Mouse (Mus musculus) lung, postnatal 0 days (tissue): ENCODE data around the gene Cux1. TPM values are rescaled to one million over a fixed set of nuclear protein-coding genes. Genes with fewer than 3 reads are reported as not detected.
"Not testable (repeated sequence)": the region's sequence is repeated elsewhere in the genome, so short reads cannot be mapped to it uniquely, and the experiment has no call there.

ENCODE experiments used
- ATAC-seq: fragments of 200-750 bp; cut with Nextera tagmentation; 2 replicates; pipeline ENCODE4 v1.8.0; 2017; ENCODE audit warnings: moderate library complexity
- DNase-seq: peaks from one replicate; pipeline ENCODE4 v3.0.0-alpha.2; 2016; ENCODE audit warnings: low spot score
- H3K27ac ChIP-seq: fragments of 300-500 bp; sonication (generic); 2 replicates; pipeline ENCODE4 v1.5.1; 2014; ENCODE audit warnings: antibody characterized with exemption, mild to moderate bottlenecking, low read length, mixed read lengths
- H3K27me3 ChIP-seq: fragments of 300-500 bp; sonication (generic); replicated peaks from 2 replicates; pipeline ENCODE4 v1.6.1; 2014; ENCODE audit warnings: low read length, mixed read lengths; ENCODE audit not compliant: insufficient read depth
- H3K36me3 ChIP-seq: fragments of 300-500 bp; sonication (generic); 2 replicates; pipeline ENCODE4 v1.6.1; 2014; ENCODE audit warnings: low read length, mixed read lengths; ENCODE audit not compliant: insufficient read depth
- H3K4me1 ChIP-seq: fragments of 300-500 bp; sonication (generic); 2 replicates; pipeline ENCODE4 v1.6.1; 2014; ENCODE audit warnings: antibody characterized with exemption, low read depth, low read length, mixed read lengths; ENCODE audit not compliant: insufficient read depth
- H3K4me2 ChIP-seq: fragments of 300-500 bp; sonication (generic); replicated peaks from 2 replicates; pipeline ENCODE4 v1.6.1; 2014; ENCODE audit warnings: low read depth, mild to moderate bottlenecking, low read length, moderate library complexity, mixed read lengths
- H3K4me3 ChIP-seq: fragments of 300-500 bp; sonication (generic); 2 replicates; pipeline ENCODE4 v1.5.1; 2014; ENCODE audit warnings: low read depth, low read length
- H3K9ac ChIP-seq: fragments of 300-500 bp; sonication (generic); replicated peaks from 2 replicates; pipeline ENCODE4 v1.6.1; 2014; ENCODE audit warnings: low read depth, mild to moderate bottlenecking
- H3K9me3 ChIP-seq: fragments of 300-500 bp; sonication (generic); 2 replicates; pipeline ENCODE4 v1.6.1; 2016; ENCODE audit warnings: low read length, mixed read lengths
- CTCF ChIP-seq: IDR thresholded peaks from 2 replicates; pipeline ENCODE4 v1.5.1; 2016; ENCODE audit warnings: antibody characterized with exemption, mild to moderate bottlenecking
- EP300 ChIP-seq: IDR thresholded peaks from 2 replicates; pipeline ENCODE4 v1.6.1; 2016; ENCODE audit warnings: antibody characterized with exemption, mild to moderate bottlenecking, control low read depth
- WGBS: fragments of 180-500 bp; shearing (Covaris S2); extraction: QIAGEN DNeasy Blood & Tissue Kit; methylation state at CpG from one replicate; pipeline ENCODE4 v1.1.7; 2014; 5-methylcytosine and 5-hydroxymethylcytosine counted together
- polyA plus RNA-seq: library from polyadenylated mRNA; unstranded; fragments of >200 nt; fragmentation: Nextera tagmentation; extraction: Ambion mirVana; gene quantifications from 2 replicates; pipeline ENCODE4 v1.2.1, GENCODE M21; 2015

Cux1 gene
- polyA plus RNA-seq, 1 experiment from 2014 or later: 68.5 TPM

- no peak overlapping the region for H3K9ac ChIP-seq
- no peak for DNase-seq
- no peaks in the 10 kb centered on the region for H3K9me3 ChIP-seq
- no peak for TF ChIP-seq CTCF
- TF ChIP-seq EP300: no peak
- peaks cover 7% of the 10 kb centered on the region; the same call in 1 of the 2 replicates for H3K4me1 ChIP-seq
- H3K36me3 ChIP-seq: no peaks in the 10 kb centered on the region
- no peaks in the 10 kb centered on the region for H3K27me3 ChIP-seq
- H3K4me3 ChIP-seq: no peak overlapping the region
- WGBS: 72% methylated on average over 6 of the region's 6 CpGs
- no peak for ATAC-seq
- H3K27ac ChIP-seq: no peak overlapping the region
- H3K4me2 ChIP-seq: no peak overlapping the region
Measured at GRCm38 (mm10) chr5:136479024-136479763, 88.1 kb downstream of the Cux1 start.

- H3K9me3 ChIP-seq: no peaks in the 10 kb centered on the region
- no peak overlapping the region for H3K4me2 ChIP-seq
- H3K27ac ChIP-seq: no peak overlapping the region
- no peak for TF ChIP-seq EP300
- no peak for TF ChIP-seq CTCF
- no peak for ATAC-seq
- H3K27me3 ChIP-seq: no peaks in the 10 kb centered on the region
- H3K4me3 ChIP-seq: no peak overlapping the region
- peaks cover 12% of the 10 kb centered on the region; the same call in 1 of the 2 replicates for H3K4me1 ChIP-seq
- DNase-seq: no peak
- no peaks in the 10 kb centered on the region for H3K36me3 ChIP-seq
- H3K9ac ChIP-seq: no peak overlapping the region
- 73% methylated on average over 3 of the region's 3 CpGs for WGBS
Measured at GRCm38 (mm10) chr5:136476272-136476671, 91.0 kb downstream of the Cux1 start.

- DNase-seq (no peak), ATAC-seq (no peak)
- Histone ChIP-seq H3K9ac (no peak overlapping the region), H3K4me2 (no peak overlapping the region), H3K27ac (no peak overlapping the region), H3K4me3 (no peak overlapping the region), H3K36me3 (no peaks in the 10 kb centered on the region), H3K4me1 (peaks cover 12% of the 10 kb centered on the region; the same call in 1 of the 2 replicates), H3K27me3 (no peaks in the 10 kb centered on the region), H3K9me3 (no peaks in the 10 kb centered on the region)
- 89% methylated on average over 1 of the region's 1 CpGs for WGBS
- TF ChIP-seq CTCF (no peak), EP300 (no peak)
Measured at GRCm38 (mm10) chr5:136475161-136475560, 92.1 kb downstream of the Cux1 start.

- no peaks in the 10 kb centered on the region for H3K9me3 ChIP-seq
- H3K4me3 ChIP-seq: no peak overlapping the region
- no peaks in the 10 kb centered on the region for H3K36me3 ChIP-seq
- no peak for ATAC-seq
- peaks cover 14% of the 10 kb centered on the region; the same call in 1 of the 2 replicates for H3K4me1 ChIP-seq
- 56% methylated on average over 3 of the region's 3 CpGs for WGBS
- no peak overlapping the region for H3K9ac ChIP-seq
- no peak overlapping the region for H3K4me2 ChIP-seq
- TF ChIP-seq CTCF (no peak), EP300 (no peak)
- H3K27me3 ChIP-seq: no peaks in the 10 kb centered on the region
- no peak for DNase-seq
- H3K27ac ChIP-seq: no peak overlapping the region
Measured at GRCm38 (mm10) chr5:136474086-136474485, 93.2 kb downstream of the Cux1 start.

GRCm38 (mm10) chr5:136473337-136473736 is 94.0 kb downstream of the Cux1 start:
- Histone ChIP-seq H3K27me3 (no peaks in the 10 kb centered on the region), H3K4me1 (peaks cover 22% of the 10 kb centered on the region), H3K4me3 (no peak overlapping the region), H3K36me3 (no peaks in the 10 kb centered on the region), H3K27ac (peak overlapping the region; percentile 69), H3K9ac (no peak overlapping the region), H3K4me2 (no peak overlapping the region), H3K9me3 (no peaks in the 10 kb centered on the region)
- peak; percentile 72 for ATAC-seq
- peak; percentile 75 for DNase-seq
- TF ChIP-seq CTCF (no peak), EP300 (no peak; the same call in 1 of the 2 replicates)
- 36% methylated on average over 6 of the region's 6 CpGs for WGBS

- Histone ChIP-seq H3K4me1 (peaks cover 23% of the 10 kb centered on the region), H3K36me3 (no peaks in the 10 kb centered on the region), H3K9me3 (no peaks in the 10 kb centered on the region), H3K9ac (no peak overlapping the region), H3K27ac (peak overlapping the region; percentile 69; the same call in 1 of the 2 replicates), H3K4me3 (no peak overlapping the region), H3K4me2 (no peak overlapping the region), H3K27me3 (no peaks in the 10 kb centered on the region)
- ATAC-seq (peak; percentile 12), DNase-seq (peak; percentile 26)
- WGBS: 47% methylated on average over 6 of the region's 6 CpGs
- no peak for TF ChIP-seq EP300
- TF ChIP-seq CTCF: no peak
Measured at GRCm38 (mm10) chr5:136472846-136473245, 94.4 kb downstream of the Cux1 start.

GRCm38 (mm10) chr5:136470985-136471735 is 96.1 kb downstream of the Cux1 start:
- not testable (repeated sequence) for ATAC-seq, H3K4me2 ChIP-seq, H3K27ac ChIP-seq, H3K9me3 ChIP-seq, H3K27me3 ChIP-seq, H3K9ac ChIP-seq, H3K4me3 ChIP-seq, H3K36me3 ChIP-seq
- whole genome bisulfite sequencing: 52% methylated on average over 2 of the region's 2 CpGs
- peaks cover 28% of the 10 kb centered on the region for H3K4me1 ChIP-seq
- peak; percentile 42 for DNase-seq
